Mouse (Mus musculus): ENCODE measurements around the gene Fnbp1l. TPM values are rescaled to one million over a fixed set of nuclear protein-coding genes. Genes with fewer than 3 reads are reported as not detected.

Fnbp1l gene
- polyA plus RNA-seq, 1 experiment from 2014 or later, result 277 TPM

DNA sequence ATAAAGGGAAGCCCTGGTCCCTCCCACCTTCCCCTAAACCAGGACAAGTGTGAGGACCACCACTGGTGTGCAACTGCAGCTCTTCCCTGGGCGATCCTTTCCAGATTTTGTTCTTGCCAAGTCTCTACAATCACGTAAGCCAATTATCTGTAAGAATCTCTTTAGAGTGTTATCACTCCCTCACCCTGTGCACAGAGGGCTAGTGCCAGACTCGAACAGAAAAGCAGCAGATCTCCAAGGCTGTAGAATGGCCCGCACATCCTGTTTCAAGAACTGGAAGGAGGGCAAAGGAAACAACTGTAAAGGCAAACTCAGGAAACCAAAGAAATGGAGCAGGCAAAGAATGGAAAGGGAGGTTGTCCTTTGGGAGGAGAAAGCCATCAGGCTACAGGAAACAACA, 29.2 kb downstream of the Fnbp1l start:
- Histone ChIP-seq H3K9ac (replicated peaks; ENCODE audit: low read length) (no peak overlapping the region), H3K4me1 (ENCODE audit: control insufficient read depth, insufficient read depth, low read length) (no peaks in the 10 kb centered on the region), H3K4me2 (ENCODE audit: low read length) (no peak overlapping the region), H3K4me3 (replicated peaks; ENCODE audit: low read depth, low read length) (no peak overlapping the region), H3K27ac (replicated peaks; ENCODE audit: low read depth, low read length) (no peak overlapping the region), H3K27me3 (ENCODE audit: control insufficient read depth, insufficient read depth, low read length) (no peaks in the 10 kb centered on the region), H3K36me3 (ENCODE audit: control insufficient read depth, insufficient read depth, low read length) (peaks cover 13% of the 10 kb centered on the region; the same call in 1 of the 2 replicates), H3K9me3 (ENCODE audit: control insufficient read depth, low read length) (no peaks in the 10 kb centered on the region)
- DNase-seq (no peak), ATAC-seq (ENCODE audit: low FRiP score, low TSS enrichment) (no peak)
- whole genome bisulfite sequencing, result 75% methylated on average over 4 of the region's 4 CpGs

GRCm38 (mm10) chr3:122586918-122587641, 32.4 kb downstream of the Fnbp1l start:
- peaks cover 13% of the 10 kb centered on the region; the same call in 1 of the 2 replicates for H3K36me3 ChIP-seq (ENCODE audit: control insufficient read depth, insufficient read depth, low read length)
- no peaks in the 10 kb centered on the region for H3K9me3 ChIP-seq (ENCODE audit: control insufficient read depth, low read length)
- DNase-seq (no peak), ATAC-seq (ENCODE audit: low FRiP score, low TSS enrichment) (no peak)
- no peak overlapping the region for H3K27ac ChIP-seq (replicated peaks; ENCODE audit: low read depth, low read length)
- H3K4me3 ChIP-seq (replicated peaks; ENCODE audit: low read depth, low read length), result no peak overlapping the region
- no peak overlapping the region for H3K9ac ChIP-seq (replicated peaks; ENCODE audit: low read length)
- H3K4me2 ChIP-seq (ENCODE audit: low read length), result no peak overlapping the region
- WGBS, result 72% methylated on average over 3 of the region's 3 CpGs
- H3K4me1 ChIP-seq (ENCODE audit: control insufficient read depth, insufficient read depth, low read length), result no peaks in the 10 kb centered on the region
- no peaks in the 10 kb centered on the region for H3K27me3 ChIP-seq (ENCODE audit: control insufficient read depth, insufficient read depth, low read length)

- Histone ChIP-seq H3K36me3 (ENCODE audit: control insufficient read depth, insufficient read depth, low read length) (no peaks in the 10 kb centered on the region), H3K9ac (replicated peaks; ENCODE audit: low read length) (no peak overlapping the region), H3K27me3 (ENCODE audit: control insufficient read depth, insufficient read depth, low read length) (no peaks in the 10 kb centered on the region), H3K9me3 (ENCODE audit: control insufficient read depth, low read length) (no peaks in the 10 kb centered on the region), H3K4me1 (ENCODE audit: control insufficient read depth, insufficient read depth, low read length) (no peaks in the 10 kb centered on the region), H3K27ac (replicated peaks; ENCODE audit: low read depth, low read length) (no peak overlapping the region), H3K4me3 (replicated peaks; ENCODE audit: low read depth, low read length) (no peak overlapping the region), H3K4me2 (ENCODE audit: low read length) (no peak overlapping the region)
- ATAC-seq (ENCODE audit: low FRiP score, low TSS enrichment) (no peak), DNase-seq (no peak)
Measured at GRCm38 (mm10) chr3:122577360-122577759, 42.2 kb downstream of the Fnbp1l start.

GRCm38 (mm10) chr3:122574921-122575320, 44.6 kb downstream of the Fnbp1l start:
- 62% methylated on average over 1 of the region's 1 CpGs for WGBS
- peaks cover 5% of the 10 kb centered on the region; the same call in 1 of the 2 replicates for H3K4me1 ChIP-seq (ENCODE audit: control insufficient read depth, insufficient read depth, low read length)

DNA sequence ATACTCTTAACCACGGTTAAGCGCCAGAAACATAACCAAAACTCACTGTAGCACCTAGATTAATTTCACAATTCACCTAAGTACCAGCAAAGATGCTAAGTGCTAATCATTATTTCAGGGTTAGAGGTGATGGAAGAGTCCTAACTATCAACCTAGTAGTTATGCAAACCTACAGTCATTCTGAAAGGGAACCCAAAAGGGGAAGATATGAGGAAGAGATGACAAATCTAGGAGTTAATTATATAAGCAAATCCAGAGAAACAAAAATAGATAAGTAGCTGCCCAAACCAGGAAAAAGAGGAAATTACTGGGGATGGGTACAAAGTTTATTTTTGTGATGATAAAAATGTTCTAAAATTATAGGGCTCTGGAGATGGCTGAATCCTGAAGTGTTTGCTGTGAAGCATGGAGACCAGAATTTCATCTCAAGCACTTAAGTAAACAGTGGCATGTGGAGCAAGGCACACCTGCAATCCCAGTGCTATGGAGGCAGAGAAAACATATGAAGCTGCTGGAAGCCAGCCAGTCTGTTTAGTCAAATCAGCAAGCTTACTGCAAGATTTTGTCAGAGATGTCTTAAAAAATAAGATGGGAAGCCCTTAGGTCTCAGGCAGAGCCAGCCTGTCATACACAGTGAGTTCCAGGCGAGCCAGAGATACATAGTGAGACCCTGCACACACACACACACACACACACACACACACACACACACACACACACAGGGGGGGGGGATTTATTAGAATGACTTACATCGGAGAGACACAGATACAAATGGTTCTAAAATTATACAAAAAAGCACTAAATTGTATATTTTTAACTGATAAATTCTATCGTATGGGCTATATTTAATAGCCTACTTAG, 45.9 kb downstream of the Fnbp1l start:
- no peaks in the 10 kb centered on the region for H3K9me3 ChIP-seq (ENCODE audit: control insufficient read depth, low read length)
- peaks cover 5% of the 10 kb centered on the region; the same call in 1 of the 2 replicates for H3K4me1 ChIP-seq (ENCODE audit: control insufficient read depth, insufficient read depth, low read length)
- 94% methylated on average over 5 of the region's 5 CpGs for WGBS
- H3K27ac ChIP-seq (replicated peaks; ENCODE audit: low read depth, low read length), result no peak overlapping the region
- DNase-seq, result peak; percentile 18
- H3K27me3 ChIP-seq (ENCODE audit: control insufficient read depth, insufficient read depth, low read length), result no peaks in the 10 kb centered on the region
- ATAC-seq (ENCODE audit: low FRiP score, low TSS enrichment), result no peak
- H3K4me3 ChIP-seq (replicated peaks; ENCODE audit: low read depth, low read length), result no peak overlapping the region
- H3K36me3 ChIP-seq (ENCODE audit: control insufficient read depth, insufficient read depth, low read length), result peaks cover 3% of the 10 kb centered on the region; the same call in 1 of the 2 replicates
- H3K4me2 ChIP-seq (ENCODE audit: low read length), result no peak overlapping the region
- no peak overlapping the region for H3K9ac ChIP-seq (replicated peaks; ENCODE audit: low read length)

More at GRCm38 (mm10) chr3:122574921-122575320, 44.6 kb downstream of the Fnbp1l start:
- Histone ChIP-seq H3K36me3 (ENCODE audit: control insufficient read depth, insufficient read depth, low read length) (0 out of 2 replicates have a peak, but pooled peaks cover 2% of the 10 kb centered on the region), H3K4me3 (replicated peaks; ENCODE audit: low read depth, low read length) (no peak overlapping the region), H3K27ac (replicated peaks; ENCODE audit: low read depth, low read length) (no peak overlapping the region), H3K4me2 (ENCODE audit: low read length) (no peak overlapping the region), H3K9ac (replicated peaks; ENCODE audit: low read length) (no peak overlapping the region), H3K27me3 (ENCODE audit: control insufficient read depth, insufficient read depth, low read length) (no peaks in the 10 kb centered on the region), H3K9me3 (ENCODE audit: control insufficient read depth, low read length) (no peaks in the 10 kb centered on the region)
- ATAC-seq (ENCODE audit: low FRiP score, low TSS enrichment), result no peak
- DNase-seq, result no peak

DNA sequence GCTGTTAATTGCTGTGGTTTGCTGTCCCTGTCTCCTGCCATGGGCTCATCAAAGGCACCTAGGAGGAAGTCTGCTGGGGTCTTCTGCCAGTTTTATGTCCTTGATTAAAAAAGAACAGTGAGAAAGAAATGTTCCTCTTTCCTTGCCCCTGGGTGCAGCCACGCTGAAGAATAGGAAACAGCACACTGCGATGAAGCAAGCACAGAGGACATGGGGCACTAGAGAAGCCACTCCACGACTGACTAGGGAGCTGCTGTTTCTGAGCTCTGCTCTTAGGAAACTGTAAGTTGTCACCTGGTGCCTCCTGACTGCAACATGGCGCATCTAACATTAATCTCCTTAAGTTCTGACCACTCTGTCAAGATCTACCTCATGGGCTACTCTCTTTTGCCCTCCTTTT, 53.0 kb downstream of the Fnbp1l start:
- Histone ChIP-seq H3K36me3 (ENCODE audit: control insufficient read depth, insufficient read depth, low read length) (peaks cover 27% of the 10 kb centered on the region), H3K4me3 (replicated peaks; ENCODE audit: low read depth, low read length) (no peak overlapping the region), H3K27ac (replicated peaks; ENCODE audit: low read depth, low read length) (no peak overlapping the region), H3K4me1 (ENCODE audit: control insufficient read depth, insufficient read depth, low read length) (0 out of 2 replicates have a peak, but pooled peaks cover 2% of the 10 kb centered on the region), H3K27me3 (ENCODE audit: control insufficient read depth, insufficient read depth, low read length) (no peaks in the 10 kb centered on the region), H3K9ac (replicated peaks; ENCODE audit: low read length) (no peak overlapping the region), H3K4me2 (ENCODE audit: low read length) (no peak overlapping the region), H3K9me3 (ENCODE audit: control insufficient read depth, low read length) (no peaks in the 10 kb centered on the region)
- DNase-seq, result no peak
- 81% methylated on average over 4 of the region's 4 CpGs for WGBS
- ATAC-seq (ENCODE audit: low FRiP score, low TSS enrichment), result no peak

- WGBS, result 78% methylated on average over 3 of the region's 3 CpGs
- Histone ChIP-seq H3K27me3 (ENCODE audit: control insufficient read depth, insufficient read depth, low read length) (no peaks in the 10 kb centered on the region), H3K4me3 (replicated peaks; ENCODE audit: low read depth, low read length) (no peak overlapping the region), H3K36me3 (ENCODE audit: control insufficient read depth, insufficient read depth, low read length) (peaks cover 31% of the 10 kb centered on the region), H3K9me3 (ENCODE audit: control insufficient read depth, low read length) (no peaks in the 10 kb centered on the region), H3K27ac (replicated peaks; ENCODE audit: low read depth, low read length) (no peak overlapping the region), H3K4me2 (ENCODE audit: low read length) (no peak overlapping the region), H3K9ac (replicated peaks; ENCODE audit: low read length) (no peak overlapping the region), H3K4me1 (ENCODE audit: control insufficient read depth, insufficient read depth, low read length) (no peaks in the 10 kb centered on the region)
- ATAC-seq (ENCODE audit: low FRiP score, low TSS enrichment) (no peak), DNase-seq (no peak)
Measured at GRCm38 (mm10) chr3:122566112-122566511, 53.4 kb downstream of the Fnbp1l start.

GRCm38 (mm10) chr3:122565285-122565684, 54.2 kb downstream of the Fnbp1l start:
- Histone ChIP-seq H3K9me3 (ENCODE audit: control insufficient read depth, low read length) (no peaks in the 10 kb centered on the region), H3K27me3 (ENCODE audit: control insufficient read depth, insufficient read depth, low read length) (no peaks in the 10 kb centered on the region), H3K4me1 (ENCODE audit: control insufficient read depth, insufficient read depth, low read length) (no peaks in the 10 kb centered on the region), H3K4me2 (ENCODE audit: low read length) (no peak overlapping the region), H3K36me3 (ENCODE audit: control insufficient read depth, insufficient read depth, low read length) (peaks cover 35% of the 10 kb centered on the region), H3K9ac (replicated peaks; ENCODE audit: low read length) (no peak overlapping the region), H3K27ac (replicated peaks; ENCODE audit: low read depth, low read length) (no peak overlapping the region), H3K4me3 (replicated peaks; ENCODE audit: low read depth, low read length) (no peak overlapping the region)
- 61% methylated on average over 7 of the region's 7 CpGs for WGBS
- ATAC-seq (ENCODE audit: low FRiP score, low TSS enrichment), result no peak
- DNase-seq, result no peak
